Mouse (Mus musculus) hindlimb bud, embryonic 11.5 days (tissue): Measurements from ENCODE around the gene Cox11.

Experiments
- DNase-seq: peaks from one replicate; pipeline ENCODE4 v3.0.0-alpha.2; 2012; ENCODE audit warnings: low read depth, low spot score; ENCODE audit errors: extremely low spot score

Cox11 gene

DNA sequence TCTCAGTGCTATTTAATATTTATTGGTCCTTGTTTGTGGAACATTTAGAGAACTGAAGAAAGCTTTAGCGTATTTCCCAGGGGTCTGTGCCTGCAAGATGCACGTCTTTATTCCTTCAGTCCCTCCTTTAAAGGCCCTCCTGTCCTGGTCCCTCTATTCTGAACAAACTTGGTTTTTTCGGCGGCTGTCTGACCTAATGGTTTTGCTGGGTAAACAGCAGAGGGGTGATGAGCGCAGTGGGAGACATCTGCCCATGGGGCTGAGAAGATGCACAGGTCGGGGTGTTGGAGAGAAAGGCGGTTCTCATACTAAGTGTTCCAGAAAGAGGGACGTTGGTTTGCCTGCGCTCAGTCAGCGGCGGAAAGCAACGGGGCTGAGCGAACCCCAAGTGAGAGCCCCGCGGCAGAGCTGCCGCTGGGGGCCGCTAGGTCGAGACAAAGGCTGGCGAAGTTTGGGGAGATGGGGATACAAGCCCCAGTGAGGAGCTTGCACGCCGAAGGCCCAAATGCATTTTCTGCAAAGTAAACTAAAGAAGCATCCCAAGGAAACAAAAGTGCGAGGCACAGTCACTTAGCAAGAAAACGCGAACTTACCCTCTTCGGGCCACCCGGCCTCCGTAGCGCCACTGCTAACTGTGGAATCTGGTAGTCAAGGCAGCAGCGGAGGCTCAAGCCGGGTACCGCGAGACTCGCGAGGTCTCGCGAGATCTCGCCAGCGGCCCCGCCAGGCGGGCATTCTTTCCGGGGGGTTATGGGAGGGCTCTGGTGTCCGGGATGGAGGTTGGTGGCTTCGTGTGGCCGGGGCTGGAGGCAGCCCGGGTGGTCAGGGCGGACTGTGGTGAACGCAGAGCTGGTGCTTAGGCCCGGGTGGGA, at the start of gene Cox11, which contains the start of gene Stxbp4:
Cox11 (plus strand) TSS at position 734 of the 872 bp plus-strand sequence.
Stxbp4 (minus strand) TSS at position 645 of the 872 bp plus-strand sequence.
- DNase-seq, result peak; percentile 90

DNA sequence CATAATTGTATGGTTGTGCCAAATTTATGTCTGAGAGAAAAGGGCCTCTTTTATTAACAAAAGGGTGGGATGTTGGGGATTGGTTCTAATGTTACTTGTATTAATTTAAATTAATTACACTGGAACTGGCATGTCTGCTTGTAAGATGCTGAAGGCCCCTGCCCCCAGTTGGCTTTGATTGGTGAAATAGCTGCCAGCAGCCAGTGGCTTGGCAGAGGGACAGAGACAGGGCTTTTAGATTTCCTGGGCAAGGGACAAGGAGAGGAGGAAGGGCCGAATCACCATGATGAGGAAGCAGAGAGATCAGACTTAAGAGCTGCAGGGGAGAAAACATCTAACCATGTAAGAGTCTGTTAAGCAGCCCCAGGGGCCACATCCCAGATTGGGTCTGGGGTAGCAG, 47.0 kb upstream of the Cox11 start:
- no peak for DNase-seq

- DNase-seq, result no peak
Measured at GRCm38 (mm10) chr11:90595826-90596225, 42.1 kb upstream of the Cox11 start.

DNA sequence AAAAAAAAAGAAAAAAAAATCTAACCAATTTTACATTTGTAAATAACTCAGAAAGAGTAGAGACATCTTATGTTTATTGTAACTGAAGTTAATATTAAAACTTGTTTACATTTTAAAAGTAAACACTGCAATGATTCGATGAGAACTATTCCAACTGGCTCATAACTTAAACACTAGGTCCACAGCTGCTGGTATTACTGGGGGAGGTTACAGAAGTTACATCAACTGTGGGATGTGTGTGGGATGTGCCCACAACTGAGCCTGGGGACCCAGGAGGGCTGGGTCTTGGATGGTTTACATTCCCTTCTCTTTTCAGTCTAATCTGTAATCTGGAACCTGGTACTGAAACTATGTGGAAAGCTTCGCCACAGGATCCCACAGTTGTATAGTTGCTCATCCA, 34.9 kb upstream of the Cox11 start:
- DNase-seq, result no peak

GRCm38 (mm10) chr11:90612118-90612517, 25.9 kb upstream of the Cox11 start:
- DNase-seq, result no peak

GRCm38 (mm10) chr11:90614743-90615142, 23.2 kb upstream of the Cox11 start:
- DNase-seq, result no peak

GRCm38 (mm10) chr11:90616431-90616830, 21.5 kb upstream of the Cox11 start:
- no peak for DNase-seq

GRCm38 (mm10) chr11:90622044-90622443, 15.9 kb upstream of the Cox11 start:
- DNase-seq, result no peak

DNA sequence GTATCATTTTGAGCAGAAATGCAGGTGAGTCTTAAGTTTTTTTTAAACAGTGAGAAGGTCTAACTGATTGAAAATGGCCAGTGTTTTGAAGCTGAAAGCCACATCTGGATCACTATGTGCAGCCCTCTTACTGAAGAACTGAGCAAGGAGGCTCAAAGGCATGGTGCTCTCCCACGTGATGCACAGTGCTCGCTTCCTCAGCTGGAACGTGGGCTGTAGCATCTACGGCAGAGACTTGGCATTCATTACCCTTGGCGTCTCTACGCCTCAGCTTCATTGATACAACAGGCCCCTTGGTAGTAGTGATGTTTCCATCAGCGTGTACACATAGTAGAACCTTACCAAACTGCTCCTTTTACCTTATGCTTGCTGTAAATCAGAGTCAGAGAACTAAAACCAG, 15.5 kb upstream of the Cox11 start:
- DNase-seq, result no peak

DNA sequence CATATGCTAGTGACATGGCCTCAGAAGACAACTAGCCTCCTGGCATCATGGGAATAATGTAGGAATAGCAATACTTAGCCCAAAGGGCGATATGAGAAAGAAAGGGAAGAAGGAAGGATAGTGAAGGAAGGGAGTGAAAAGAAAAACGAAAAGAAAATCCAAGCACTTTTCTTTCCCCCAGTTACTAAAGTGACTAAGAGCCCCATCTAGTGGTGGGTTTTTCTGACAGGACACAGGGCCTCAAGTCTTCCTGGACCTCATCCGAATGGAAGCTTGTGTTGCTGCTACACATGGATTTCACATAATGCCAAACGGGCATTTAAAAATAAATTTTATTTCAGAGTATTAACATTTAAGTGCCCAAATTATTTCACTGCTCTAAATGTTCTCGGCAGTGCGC, 14.5 kb upstream of the Cox11 start:
- DNase-seq, result no peak

GRCm38 (mm10) chr11:90625174-90625573, 12.8 kb upstream of the Cox11 start:
- no peak for DNase-seq

GRCm38 (mm10) chr11:90627751-90628150, 10.2 kb upstream of the Cox11 start:
- DNase-seq, result no peak

DNA sequence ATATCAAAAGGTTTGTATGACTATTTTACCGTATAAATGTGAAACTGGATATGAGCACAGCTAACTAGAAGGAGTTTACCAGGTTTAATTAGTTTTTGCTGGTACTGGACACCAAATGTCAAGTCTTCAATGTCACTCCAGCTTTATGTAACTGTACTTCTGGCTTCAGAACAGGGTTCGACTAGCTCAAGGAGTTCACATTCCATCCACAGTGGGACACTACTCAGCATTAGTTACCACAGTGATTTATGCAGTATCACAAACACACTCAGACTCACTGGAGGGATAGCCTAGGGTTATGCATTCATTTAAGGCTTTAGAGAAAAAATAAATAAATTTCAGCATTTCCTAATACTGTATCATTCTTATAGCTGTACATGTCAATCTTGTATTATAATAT, 5.5 kb upstream of the Cox11 start:
- DNase-seq, result no peak

DNA sequence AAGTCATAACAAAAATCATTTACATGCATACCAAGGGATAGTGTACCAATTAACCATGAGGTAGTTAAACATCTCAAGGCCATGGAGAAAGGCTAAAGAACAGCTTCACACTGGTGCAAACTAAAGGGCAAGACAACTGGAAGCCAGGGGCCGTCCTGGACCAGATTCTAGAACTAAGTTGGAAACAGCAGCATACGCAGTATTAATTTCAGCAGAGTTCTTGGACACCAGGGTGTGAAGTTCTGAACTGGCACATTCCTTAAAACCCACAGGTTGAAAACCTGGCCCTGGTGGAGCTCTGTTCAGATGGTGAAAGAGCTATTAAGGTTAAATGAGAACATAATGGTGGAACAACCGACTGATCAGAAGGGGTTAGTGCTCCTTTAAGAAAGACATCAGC, 3.3 kb upstream of the Cox11 start:
- DNase-seq, result no peak

GRCm38 (mm10) chr11:90638312-90638830, 398 bp downstream of the Cox11 start:
- DNase-seq, result no peak

DNA sequence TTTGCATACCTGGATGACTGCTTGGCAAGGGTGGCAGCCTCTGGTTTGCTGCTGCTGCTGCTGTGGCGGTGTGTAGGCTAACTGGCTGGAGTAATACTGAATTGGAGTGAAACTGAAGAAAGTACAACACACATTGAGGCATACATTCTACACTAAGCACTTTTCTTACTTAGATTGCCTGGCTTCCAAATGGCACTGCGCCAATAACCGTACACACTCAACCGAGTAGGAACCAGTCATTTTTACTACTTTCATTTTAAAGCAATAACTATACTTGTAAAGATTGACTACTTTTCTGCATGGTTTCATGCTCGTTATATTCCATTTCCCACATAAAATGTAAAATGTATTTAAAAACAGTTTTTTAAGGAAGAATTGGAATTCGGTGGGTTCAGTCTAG, 11.8 kb downstream of the Cox11 start:
- no peak for DNase-seq

DNA sequence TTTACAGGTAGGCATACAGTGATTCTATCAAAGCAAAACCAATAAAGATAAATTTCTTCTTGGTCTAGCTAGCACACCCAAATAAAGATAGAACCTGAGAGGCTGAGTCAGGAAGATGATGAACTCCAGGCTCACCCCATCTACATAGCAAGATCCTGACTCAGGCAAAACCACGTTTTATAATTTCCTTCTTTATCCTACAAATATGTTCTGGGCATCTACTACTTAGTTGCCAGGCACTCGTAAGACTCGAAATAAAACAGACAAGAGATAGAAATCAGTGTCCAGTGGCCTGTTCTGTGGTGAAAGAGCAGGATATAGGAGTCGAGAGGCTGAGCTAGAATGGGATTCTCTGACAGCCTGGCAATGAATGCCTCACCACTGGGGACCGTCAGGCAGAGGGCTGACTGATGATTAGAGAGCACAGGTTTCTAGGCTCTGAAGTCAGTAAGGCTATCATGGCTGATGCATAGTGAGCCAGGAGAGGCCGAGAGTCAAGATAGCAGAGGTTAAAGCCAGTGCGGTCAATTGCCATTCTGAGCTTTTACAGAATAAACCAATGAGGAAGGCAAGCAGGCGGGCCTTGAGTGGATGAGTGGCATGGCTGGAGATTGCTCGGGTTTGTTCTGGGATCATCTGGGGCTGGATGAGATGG, 12.4 kb downstream of the Cox11 start:
- no peak for DNase-seq

DNA sequence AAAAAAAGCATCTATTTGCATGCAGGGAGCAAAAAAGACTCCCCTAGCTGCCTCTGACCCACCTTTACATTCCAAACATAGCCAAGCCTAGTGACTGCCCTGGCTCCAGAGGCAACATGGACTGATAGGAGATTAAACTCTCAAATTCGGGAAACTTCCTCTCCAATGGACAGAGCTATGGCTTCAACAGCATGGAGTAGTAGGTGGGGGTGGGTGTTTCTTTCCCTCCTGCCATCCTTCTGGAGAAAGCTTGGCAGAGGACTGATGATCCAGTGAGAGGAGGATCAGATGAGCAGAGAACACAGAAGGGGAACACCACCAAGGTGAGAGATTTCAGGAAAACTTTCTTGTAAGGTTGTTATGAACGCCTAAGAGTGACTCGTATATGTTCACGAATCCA, 14.6 kb downstream of the Cox11 start:
- DNase-seq, result no peak

GRCm38 (mm10) chr11:90657527-90657926, 19.6 kb downstream of the Cox11 start:
- DNase-seq, result no peak

GRCm38 (mm10) chr11:90660662-90661061, 22.7 kb downstream of the Cox11 start:
- DNase-seq, result no peak

DNA sequence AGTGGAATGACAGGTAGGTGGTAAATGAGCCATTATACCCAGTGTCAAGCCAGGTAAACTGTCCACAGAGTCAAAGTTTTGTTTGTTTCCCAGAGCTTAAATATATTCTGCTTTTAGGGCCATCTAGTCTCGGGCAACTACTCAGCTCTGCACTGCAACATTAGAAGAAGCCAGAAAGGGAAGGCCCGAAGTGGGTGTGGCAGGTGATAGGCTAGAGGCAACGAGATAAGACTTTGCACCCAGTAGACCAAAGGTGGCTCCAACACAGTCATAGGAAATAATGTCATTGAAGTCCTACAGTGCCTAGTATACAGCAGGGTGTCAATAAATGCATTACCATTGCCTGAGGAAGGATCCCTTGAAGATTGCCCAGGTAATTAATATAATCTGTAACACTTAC, 25.1 kb downstream of the Cox11 start:
- no peak for DNase-seq
